Mouse (Mus musculus): ENCODE results near the gene Atp1a3.
A peak's percentile ranks its signal among the peaks of the same experiment; 100 is the strongest.
"Not testable (repeated sequence)": the region's sequence is repeated elsewhere in the genome, so short reads cannot be mapped to it uniquely, and the experiment has no call there.

The Atp1a3 gene

DNA sequence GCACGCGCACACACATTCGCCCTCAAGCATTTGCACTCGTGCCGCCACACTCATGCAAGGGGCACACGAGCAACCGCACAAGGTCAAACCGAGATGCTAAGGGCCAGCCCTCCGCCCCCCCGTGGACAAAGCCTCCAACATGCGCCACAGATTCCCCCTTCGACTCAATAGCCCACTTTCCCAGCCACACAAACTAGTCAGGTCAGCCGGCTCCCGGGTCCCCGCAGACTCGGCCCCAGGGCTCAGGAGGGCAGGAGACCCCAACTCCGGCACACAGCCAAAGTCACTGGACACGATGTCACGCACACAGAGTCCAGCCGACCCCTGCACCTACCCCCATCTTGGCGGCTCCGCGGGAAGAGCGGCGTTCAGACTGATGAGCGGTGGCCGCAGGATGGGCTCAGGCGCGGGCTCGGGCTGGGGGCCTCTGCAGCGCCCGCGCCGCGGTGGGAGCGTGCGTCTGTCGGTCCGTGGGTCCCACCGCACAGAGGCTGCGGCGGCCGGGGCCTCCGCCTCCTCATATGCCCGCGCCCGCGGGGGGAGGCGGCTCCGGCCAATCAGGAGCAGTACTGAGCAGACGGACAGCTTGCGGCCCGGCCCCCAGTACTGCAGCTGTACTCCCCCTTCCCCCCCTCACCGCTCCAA, at the start of gene Atp1a3:
Gene Atp1a3 (minus strand): TSS at position 538 of the 645 bp plus-strand sequence.
- peak; percentile 90 for DNase-seq

DNA sequence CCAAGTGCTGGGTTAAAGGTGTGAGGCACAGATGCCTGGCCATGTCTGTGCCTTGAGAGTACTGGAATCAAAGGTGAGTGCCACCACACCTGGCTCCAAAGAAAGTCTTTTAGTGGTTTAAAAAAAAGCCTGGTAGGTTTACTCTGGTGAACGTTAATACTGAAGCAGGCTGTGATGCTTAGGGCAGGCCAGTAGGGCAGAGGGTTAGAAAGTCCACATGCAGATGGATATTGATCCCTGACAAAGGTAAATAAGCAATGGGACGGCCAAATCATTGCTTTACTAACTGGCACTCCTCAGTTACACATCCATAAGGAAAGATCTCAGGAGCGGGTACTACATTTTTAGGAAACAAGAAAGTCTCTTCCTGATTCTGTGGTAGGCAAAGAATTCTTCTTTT, 46.8 kb upstream of the Atp1a3 start:
- DNase-seq: no peak

DNA sequence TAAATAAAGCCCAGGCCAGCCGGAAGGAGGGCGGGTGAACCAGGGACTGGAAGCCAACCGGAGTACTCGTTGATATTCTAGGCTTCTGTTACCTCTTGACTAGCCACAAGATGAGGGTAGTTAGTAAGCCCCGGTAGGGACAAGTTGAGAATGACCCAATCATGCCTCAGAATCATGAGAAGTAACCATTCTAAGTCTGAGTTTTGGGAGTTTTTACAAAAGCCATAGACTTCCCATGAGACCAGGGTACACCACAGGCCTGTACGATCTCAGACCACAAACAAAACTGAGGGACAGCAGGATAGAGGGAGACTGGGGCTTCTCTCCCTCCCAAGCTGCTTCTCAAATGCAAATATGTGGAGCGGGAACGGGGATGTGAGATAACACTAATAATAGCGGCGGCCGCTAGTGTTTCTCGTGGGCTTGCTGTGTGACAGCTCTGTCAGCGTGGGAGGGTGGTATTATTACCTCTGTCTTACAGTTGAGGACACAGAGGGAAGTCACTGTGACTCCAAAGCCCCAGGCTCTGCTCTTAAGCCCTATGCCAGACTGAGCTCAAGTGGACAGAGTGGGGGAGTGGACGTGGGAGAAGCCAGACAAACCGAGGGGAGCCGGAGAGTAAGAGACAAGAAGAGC, 43.7 kb upstream of the Atp1a3 start:
- peak; percentile 60 for DNase-seq

DNA sequence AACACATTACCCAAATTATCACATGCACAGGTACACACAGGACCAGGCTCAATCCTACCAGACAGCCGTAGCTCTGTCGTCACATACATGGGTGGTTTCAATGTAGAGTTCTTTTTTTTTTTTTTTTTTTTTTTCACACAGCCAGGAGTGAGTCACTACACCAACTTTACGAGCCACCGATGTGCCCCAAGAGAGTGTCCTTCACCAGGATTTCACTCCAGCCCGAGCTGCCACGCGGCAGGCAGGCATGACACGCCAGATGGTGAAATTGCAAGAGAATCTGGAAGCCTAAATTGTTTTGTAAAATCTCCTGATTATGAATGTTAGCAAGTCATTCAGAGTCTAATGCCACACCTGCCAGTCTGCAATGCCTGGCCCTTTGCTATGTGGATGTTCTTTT, 41.6 kb upstream of the Atp1a3 start:
- DNase-seq: peak; percentile 71

DNA sequence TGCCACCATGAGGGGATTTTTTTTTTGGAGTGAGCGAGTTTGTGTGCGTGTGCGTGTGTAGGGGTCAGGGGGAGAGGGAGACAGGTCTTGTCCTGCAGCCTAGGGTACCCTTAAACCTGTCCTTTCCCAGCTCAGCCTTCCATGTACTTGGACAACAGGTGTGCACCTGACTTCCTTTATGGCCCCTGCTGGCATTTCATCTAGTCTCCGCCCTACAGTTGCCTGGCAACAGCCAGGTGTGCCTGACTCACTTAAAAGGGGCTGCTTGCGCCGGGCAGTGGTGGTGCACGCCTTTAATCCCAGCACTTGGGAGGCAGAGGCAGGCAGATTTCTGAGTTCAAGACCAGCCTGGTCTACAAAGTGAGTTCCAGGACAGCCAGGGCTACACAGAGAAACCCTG, 38.8 kb upstream of the Atp1a3 start:
- DNase-seq: not testable (repeated sequence)

DNA sequence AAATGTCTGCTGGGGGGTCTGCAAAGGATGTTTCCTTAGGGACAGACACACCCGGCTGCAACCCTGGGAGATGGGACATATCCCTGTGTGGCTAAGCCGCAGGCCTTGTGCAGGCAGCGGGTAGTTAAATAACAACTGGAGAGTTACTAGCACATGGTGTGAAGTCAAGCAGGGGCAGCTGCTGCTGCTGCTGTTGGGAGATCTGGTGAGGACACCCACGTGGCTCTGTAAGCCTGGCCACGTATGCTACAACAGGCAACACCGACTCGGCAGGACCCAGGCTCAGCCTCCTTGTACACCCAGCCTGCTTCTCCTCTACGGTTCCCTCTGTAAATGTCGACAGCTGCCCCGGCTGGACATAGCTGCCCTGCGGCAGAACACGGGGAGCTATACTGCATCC, 36.2 kb upstream of the Atp1a3 start:
- peak; percentile 49 for DNase-seq

DNA sequence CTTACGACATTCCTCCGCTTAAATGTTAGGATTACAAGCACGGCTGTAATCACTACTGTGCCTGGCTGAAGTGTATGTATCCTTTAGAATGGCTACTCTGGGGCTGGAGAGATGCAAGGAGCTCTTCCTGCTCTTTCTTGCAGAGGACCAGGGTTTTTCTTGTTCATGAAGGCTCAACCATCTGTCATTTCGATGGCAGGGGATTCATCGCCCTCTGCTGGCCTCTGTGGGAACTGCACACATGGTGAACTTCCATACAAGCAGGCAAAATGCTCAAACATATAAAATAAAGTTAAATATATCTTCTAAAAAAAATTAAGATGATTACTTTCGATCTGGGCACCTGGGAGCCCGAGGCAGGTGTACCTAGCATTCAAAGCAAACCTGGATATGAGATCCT, 30.2 kb upstream of the Atp1a3 start:
- DNase-seq: peak; percentile 60

DNA sequence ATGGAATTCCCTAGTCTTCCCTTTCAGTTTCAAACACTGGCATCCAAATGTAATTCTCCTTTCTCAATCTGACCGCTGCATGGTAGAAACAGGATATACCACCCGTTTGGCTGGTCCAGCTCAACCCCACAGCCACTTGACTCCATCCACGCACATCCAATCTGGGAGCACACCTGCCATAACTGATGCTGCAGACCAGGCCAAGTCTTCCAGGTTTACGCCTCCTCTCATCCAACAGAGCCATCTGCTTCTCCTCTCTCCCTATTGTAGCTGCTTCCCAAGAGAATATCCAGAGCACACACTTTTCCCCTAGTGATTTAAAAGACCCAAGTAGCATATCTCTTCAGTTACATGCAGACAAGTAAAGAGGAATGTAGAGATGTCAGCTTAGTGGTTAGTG, 29.0 kb upstream of the Atp1a3 start:
- DNase-seq: peak; percentile 68

DNA sequence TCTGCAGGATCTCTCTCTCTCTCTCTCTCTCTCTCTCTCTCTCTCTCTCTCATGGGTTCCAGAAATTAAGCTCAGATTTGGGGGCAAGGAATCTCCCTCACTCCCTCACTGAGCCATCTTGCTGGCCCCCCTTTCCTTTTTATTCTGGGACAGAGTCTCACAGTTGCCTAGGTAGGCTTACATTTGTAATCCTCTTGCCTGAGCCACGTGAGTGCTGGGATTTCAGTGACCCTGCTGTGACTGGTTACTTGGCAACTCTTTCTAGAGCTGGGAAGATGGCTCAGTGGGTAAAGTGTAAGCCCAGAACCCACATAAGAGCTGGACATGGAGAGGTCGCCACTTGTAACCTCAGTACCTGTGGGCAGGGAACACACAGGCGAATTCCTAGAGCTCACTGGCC, 25.8 kb upstream of the Atp1a3 start:
- no peak for DNase-seq

DNA sequence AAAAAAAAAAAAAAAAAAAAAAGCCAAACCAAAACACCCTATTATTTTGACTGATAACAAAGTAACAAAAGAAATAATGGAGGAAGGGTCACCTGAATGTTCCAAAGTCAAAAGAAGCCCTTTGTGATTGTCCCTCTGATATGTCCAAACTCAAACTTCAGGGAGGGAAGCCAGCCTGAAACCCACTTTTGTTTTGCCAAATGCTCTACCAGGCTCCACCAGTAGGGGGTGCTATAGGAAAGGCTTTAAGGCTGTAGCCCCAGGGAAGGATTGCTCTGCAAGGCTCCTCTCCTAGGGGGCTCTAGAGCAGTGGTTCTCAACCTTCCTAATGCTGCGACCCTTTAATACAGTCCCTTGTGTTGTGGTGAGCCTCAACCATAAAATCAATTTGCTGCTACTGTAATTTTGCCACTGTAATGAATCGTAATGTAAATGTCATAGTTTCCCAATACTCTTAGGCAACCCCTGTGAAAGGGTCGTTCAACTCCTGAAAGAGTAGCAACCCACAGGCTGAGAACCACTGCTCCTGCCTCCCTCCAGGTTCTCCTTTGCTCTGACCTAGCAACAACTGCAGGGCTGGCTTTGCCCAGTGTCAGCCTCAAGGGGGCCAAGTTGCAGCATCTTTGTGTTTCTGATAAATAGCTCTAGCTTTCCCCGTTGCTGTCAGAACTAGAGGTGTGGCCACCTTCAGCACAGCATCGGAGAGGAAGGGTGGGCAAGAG, 24.4 kb upstream of the Atp1a3 start:
- DNase-seq: no peak

DNA sequence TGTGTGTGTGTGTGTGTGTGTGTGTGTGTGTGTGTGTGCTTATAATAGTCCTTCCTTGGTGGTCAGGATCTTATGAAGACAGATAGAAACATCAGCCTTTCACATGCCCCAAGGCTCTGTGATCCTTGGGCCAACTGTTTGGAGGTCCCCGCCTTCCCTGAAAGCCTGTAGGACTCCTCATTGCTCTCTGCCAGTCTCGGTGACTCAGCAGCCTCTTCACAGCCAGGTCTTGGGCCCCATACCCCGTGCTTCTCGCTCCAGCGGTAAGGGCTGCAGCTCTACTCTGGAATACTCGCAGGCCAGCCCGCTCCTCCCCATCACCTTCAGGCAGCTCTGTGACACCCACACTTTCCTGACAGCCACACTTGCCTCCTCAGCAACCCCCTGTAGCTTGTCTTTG, 20.7 kb upstream of the Atp1a3 start:
- DNase-seq: no peak

DNA sequence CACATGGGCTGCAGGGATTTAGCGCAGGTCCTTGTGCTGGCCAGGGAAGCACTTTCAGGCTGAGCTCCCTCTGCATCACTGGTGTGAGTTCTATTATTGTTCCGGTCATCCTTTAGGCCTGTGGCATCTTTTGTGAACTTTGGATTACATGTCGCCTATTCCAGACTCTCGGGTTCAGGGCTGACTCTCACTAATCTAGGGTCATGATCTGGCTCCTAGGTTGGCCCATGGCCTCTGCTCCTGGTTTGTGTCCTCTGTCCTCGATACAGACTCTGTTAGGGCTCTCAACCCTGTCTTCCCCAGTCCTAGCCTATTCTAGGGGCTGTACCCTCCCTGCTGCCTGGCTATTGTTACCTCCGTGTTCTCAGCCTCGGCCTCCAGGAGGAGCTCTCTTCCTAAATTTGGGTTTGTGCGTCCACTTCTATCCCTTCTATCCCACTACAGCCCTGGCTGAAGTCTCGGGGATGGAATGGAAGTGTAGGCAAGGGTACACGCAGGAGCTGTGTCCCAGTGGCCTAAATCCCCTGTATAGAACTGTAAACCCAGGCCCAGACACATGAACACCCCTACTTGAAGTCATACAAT, 20.2 kb upstream of the Atp1a3 start:
- no peak for DNase-seq

DNA sequence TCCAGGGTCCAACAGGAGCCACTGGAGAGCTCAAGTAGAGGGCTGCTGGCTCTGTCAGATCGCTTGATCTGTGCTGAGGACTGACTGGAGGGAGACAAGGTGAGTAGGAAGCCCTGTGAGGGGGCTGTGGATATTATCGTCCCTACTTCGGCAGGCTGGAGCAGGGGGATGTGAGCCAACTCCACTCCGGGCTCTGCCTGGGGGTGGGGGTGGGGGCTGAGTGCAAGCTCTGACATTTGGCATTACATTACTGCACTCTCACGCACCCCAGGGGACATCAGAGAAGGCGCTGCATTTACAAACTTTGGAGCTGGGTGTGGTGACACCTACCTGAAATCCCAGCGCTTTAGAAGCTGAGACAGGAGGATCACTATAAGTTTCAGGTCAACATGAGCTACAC, 5.8 kb upstream of the Atp1a3 start:
- no peak for DNase-seq

DNA sequence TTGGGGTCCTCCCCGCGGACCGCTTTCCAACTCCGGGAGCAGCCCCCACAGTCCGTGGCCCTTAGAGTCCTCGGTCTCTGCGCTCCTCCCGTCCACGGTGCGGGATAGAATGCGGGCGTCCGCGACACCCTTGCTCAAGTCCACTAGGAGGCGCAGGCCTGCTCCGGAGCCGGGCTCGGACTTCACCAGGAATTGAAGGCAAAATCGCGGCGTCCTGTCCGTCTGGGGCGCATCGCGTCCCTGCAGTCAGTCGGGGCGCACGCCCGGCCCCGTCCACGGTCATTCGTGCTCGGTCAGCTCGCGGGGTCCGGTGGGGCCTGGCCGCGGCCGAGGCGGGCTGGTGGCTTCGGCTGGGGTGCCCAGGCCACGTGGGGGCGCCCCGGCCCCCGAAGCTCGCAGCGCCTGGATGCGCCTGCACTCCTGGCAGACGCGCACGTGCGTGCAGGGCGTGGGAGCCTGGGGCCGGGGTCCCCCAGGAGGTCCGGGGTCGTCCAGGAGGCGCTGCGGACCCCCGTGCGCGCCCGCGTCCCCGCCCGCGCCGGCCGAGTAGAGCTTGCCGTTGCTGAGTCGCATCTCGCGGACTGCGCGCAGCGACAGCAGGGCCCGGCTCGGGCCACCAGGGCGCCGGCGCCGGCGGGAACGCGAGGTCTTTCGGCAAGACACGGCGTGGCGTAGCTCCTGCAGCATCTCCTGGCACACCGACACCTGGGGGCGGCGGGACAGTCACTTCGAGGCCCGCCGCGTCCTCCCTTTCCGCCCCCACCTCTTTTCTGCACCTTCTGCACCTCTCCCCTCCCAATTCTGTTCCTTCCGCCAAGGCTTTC, 4.5 kb upstream of the Atp1a3 start:
- DNase-seq: no peak

DNA sequence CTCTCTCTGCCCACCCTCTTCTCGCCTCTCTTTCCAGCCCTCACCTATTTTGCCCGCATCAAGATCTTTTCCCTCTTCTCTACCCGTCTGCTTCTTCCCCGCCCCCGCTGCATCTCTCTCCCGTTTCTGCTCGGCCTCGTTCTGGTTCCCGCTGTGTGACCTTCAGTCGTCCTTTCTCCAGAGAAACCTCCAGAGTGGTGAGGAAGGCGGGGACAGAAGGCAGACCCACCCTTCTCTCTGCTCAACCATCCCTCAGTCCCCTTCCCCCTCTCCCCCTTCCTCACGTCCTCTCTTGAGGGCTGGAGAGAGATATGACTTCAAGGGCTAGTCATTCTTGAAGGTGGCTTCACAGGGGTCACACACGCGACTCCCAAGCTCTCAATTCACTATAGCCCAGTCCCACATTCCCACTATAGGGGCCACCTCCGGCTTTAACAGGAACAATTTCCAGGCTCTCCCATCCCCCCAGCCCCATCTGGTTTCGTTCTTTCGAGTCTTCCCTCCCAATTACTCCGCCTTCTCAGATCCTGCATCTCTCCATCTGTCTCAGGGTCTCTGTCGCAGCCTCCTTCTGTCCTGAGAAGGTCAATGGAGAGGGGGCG, 3.4 kb upstream of the Atp1a3 start:
- DNase-seq: peak; percentile 68

DNA sequence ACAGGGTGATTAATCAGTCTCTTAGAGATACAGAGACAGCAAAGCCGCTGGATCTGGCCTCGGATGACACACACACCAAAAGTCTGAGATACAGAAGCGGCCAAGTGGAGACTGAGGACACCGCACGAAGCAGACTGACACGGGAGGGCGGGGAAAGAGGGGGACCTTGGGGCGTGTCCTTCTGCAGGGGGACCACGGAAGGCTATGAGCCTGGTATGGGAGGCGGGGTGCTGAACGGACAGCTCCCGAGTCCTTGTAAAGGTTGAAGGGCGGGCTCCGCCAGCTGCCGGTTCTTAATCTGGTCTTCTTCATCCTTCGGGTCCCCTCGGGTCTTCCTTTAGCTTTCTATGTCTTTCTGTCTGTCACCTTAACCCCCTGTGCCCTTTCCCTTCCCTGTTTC, 2.9 kb upstream of the Atp1a3 start:
- DNase-seq: peak; percentile 47

DNA sequence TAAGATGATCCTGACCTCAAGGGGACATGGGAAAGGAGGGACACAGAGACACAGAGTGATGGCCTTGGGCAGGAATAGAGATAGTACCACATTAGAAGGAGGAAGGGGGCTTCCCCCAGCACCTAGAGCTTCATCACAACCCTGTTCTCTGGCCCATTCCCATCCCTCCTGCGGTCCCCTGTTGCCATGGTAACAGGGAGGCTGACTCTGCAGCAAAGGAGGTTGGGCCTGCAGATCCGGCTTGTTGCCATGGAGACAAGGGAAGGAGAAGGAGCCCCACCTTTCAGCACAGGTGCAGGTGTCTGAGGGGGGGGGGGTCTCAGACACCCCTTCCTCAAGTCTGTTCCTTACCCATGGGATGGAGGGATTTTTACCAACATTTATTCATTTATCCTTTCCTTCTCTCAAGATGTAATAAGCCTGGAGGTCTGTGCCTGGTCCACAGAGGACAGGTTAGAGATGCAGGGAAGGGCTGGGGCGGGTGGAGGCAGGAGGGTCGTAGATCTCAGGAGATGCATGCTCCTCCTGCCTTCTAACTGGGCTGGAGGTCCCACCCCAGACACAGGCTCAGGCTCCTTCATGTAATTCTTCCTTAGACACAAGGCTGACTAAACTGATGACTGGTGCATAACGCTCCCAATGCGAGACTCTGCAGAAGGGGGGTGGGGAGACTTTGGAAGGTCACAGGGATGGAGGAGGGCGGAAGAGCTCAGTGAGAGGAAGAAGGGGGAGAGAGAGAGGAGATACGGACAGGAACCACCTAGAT, 2.0 kb upstream of the Atp1a3 start:
- DNase-seq: peak; percentile 89

DNA sequence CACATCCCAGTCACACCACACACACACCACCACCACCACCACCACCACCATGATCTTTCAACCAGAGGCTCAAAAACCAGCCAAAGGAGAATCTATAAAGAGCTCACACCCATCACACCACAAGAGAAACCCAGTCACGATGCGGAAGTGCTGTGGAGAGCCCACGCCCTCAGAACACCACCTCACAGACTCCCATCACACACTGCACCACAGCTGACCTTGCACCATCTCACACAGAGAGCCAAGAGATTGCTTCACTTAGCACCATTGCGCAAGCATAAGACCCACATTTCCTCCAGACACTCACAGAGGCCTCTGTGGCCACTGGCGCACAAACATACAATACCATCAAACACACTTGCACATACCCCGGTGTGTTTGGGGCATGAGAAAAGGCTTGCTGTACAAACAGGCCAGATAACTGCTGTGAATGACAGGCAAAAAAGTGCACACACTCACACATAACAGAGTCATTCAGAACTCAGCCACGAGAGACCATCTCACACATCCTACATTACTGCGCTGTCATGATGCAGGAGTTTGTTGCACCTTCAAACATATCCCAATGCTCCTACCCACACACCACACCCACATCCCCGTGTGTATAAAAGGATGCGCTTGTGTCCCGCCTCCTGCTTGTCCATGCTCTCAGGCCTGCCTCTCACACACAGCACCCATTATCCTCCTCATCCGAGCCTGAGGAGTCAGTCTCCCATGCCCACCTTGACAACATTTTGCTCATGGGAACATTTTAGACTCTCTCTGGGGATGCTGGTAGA, 1.0 kb upstream of the Atp1a3 start:
- DNase-seq: peak; percentile 85

DNA sequence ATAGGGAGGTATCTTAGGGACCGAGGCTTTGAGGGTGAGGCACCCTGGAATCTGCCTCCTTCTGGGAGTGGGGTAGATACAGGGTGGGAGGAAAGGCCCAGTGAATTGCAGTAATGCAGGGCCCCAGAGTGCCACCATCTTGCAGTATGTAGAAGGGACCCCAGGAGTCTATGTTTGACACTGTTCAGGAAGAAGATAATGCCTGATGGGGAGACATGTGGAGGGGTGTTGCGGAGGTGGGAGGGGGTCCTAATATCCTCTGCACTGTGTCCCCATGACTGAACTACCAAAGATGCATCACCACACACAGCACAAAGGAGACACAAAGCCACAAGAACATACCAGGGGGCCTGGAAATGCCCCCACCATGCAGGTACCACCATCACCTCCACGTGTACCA, 413 bp upstream of the Atp1a3 start:
- no peak for DNase-seq

DNA sequence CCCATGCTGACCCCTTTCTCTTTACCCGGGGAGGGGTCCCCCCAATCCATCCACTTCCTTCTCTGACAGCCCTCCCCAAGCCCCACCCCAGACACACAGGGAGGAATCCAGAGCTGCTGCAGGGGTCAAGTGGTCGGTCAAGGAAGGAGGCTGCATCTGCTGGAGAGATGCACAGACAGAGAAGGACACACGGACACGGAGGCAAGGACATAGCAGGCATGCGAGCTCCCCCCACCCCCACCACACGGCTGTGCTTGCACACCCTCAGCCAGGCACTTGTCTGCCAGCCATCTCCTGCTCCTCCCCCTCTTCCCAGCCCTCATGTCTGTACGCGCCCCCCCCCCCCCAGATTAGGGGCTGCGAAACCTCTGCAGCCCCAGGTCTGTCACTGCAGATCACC, 952 bp downstream of the Atp1a3 start:
- peak; percentile 64 for DNase-seq

DNA sequence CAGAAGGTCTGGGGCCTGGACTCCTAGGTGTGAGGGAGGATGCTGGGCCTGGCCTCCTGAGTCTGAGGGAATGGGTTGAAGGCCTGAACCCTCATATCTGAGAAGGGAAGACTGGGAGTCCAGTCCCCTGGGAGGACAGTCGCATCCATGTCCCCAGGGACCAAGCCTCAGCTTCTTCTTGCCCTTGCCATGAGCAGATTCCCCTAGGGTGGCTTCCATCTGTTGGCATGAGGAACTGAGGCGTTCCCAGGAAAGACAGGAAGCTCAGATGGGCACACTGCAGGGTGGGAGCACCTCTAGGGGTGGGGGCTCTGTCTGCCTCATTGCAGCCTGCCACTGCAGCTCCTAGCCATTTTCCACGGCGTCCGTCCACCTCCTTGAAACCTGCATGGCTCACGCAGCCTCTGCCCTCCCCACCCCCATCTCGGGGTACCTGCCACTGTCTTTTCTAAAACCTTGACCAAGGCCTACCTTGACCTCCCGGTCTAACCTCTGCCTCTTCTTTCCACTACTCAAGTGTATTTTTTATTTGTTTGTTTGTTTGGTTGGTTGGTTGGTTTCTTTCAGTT, 1.9 kb downstream of the Atp1a3 start:
- no peak for DNase-seq

All from layer of hippocampus, adult 9-11 months (tissue).